Mouse (Mus musculus) urinary bladder, postnatal 4 days (tissue): ENCODE results near the gene 2810006K23Rik.

ENCODE experiments used
- DNase-seq, 2 experiments: peaks; one replicate each; pipeline ENCODE4 v3.0.0; 2021 to 2022; ENCODE audit warnings: low spot score in 2 of 2

The 2810006K23Rik gene

GRCm38 (mm10) chr5:124387932-124388331 lies 60.0 kb downstream of the 2810006K23Rik start:
- no peak for DNase-seq
